Mouse (Mus musculus) kidney, adult 18-20 months (tissue): ENCODE results near the gene Ccdc34.

Experiments
- DNase-seq: peaks from one replicate; pipeline ENCODE4 v3.0.0; 2021

Ccdc34 gene

DNA sequence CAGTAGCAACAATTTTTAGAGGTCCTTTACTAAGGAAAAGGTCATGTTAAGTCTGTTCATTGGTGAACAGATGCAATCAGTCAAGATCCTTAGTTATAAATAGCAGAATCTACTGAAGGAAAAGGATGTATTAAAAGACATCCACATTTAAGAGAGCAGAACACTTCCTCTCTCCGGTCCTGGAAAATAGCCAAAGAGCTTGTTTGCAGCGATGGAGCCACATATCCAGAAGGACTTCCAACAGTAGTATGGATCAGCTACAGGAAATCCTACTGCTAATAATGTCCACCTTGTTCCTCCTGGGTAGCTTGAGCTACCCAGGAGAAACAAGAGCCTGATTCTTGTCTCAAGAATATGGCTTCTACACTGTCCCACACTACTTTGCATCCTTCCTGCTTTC is 205.2 kb downstream of the Ccdc34 start:
- no peak for DNase-seq
